Mouse (Mus musculus): ENCODE measurements around the gene Ndufa10. TPM values are rescaled to one million over a fixed set of nuclear protein-coding genes. Genes with fewer than 3 reads are reported as not detected.

The Ndufa10 gene
- polyA plus RNA-seq, 1 experiment from 2014 or later = 289 TPM

- ATAC-seq (ENCODE audit: insufficient read depth, low FRiP score) = no peak
- Histone ChIP-seq H3K4me3 (replicated peaks; ENCODE audit: low read length) (no peak overlapping the region), H3K27me3 (ENCODE audit: control insufficient read depth, insufficient read depth, low read length) (no peaks in the 10 kb centered on the region), H3K4me2 (ENCODE audit: low read depth, low read length) (no peak overlapping the region), H3K27ac (ENCODE audit: low read length) (no peak overlapping the region), H3K9ac (ENCODE audit: low read length) (no peak overlapping the region), H3K4me1 (ENCODE audit: control insufficient read depth, insufficient read depth, low read length) (peaks cover 11% of the 10 kb centered on the region), H3K36me3 (ENCODE audit: control insufficient read depth, insufficient read depth, low read length) (0 out of 2 replicates have a peak, but pooled peaks cover 7% of the 10 kb centered on the region), H3K9me3 (replicated peaks; ENCODE audit: control insufficient read depth, low read length) (no peaks in the 10 kb centered on the region)
- WGBS = 60% methylated on average over 4 of the region's 4 CpGs
Measured at GRCm38 (mm10) chr1:92436831-92437321, 36.8 kb downstream of the Ndufa10 start.

GRCm38 (mm10) chr1:92434986-92435385 is 38.7 kb downstream of the Ndufa10 start:
- Histone ChIP-seq H3K9ac (ENCODE audit: low read length) (no peak overlapping the region), H3K4me1 (ENCODE audit: control insufficient read depth, insufficient read depth, low read length) (peaks cover 11% of the 10 kb centered on the region), H3K27me3 (ENCODE audit: control insufficient read depth, insufficient read depth, low read length) (no peaks in the 10 kb centered on the region), H3K4me2 (ENCODE audit: low read depth, low read length) (no peak overlapping the region), H3K9me3 (replicated peaks; ENCODE audit: control insufficient read depth, low read length) (no peaks in the 10 kb centered on the region), H3K36me3 (ENCODE audit: control insufficient read depth, insufficient read depth, low read length) (0 out of 2 replicates have a peak, but pooled peaks cover 7% of the 10 kb centered on the region), H3K27ac (ENCODE audit: low read length) (no peak overlapping the region), H3K4me3 (replicated peaks; ENCODE audit: low read length) (no peak overlapping the region)
- no peak for ATAC-seq (ENCODE audit: insufficient read depth, low FRiP score)
- 83% methylated on average over 1 of the region's 1 CpGs for WGBS

DNA sequence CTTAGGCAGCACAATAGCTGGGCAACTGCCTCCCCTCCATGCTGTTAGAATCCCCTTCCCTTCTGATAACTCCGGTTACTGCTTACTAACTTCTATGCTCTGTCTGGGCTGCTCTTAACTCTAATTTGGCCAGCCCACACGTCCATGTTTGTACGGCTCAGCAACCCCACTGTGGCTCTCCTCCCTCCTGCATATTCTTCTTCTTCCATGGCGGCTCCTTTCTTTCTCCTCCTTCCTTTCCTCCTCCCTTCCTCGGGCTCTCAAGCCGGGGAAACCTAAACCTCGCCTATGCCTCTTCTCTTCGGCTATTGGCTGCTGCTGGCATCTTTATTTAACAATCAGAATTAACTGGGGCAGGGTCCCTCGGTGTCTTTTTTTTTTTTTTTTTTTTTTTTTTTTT is 40.9 kb downstream of the Ndufa10 start:
- no peaks in the 10 kb centered on the region for H3K27me3 ChIP-seq (ENCODE audit: control insufficient read depth, insufficient read depth, low read length)
- no peak overlapping the region for H3K4me2 ChIP-seq (ENCODE audit: low read depth, low read length)
- no peak for ATAC-seq (ENCODE audit: insufficient read depth, low FRiP score)
- no peaks in the 10 kb centered on the region for H3K9me3 ChIP-seq (replicated peaks; ENCODE audit: control insufficient read depth, low read length)
- 64% methylated on average over 9 of the region's 9 CpGs for WGBS
- H3K4me1 ChIP-seq (ENCODE audit: control insufficient read depth, insufficient read depth, low read length) = peaks cover 5% of the 10 kb centered on the region
- H3K4me3 ChIP-seq (replicated peaks; ENCODE audit: low read length) = no peak overlapping the region
- no peak overlapping the region for H3K9ac ChIP-seq (ENCODE audit: low read length)
- no peaks in the 10 kb centered on the region for H3K36me3 ChIP-seq (ENCODE audit: control insufficient read depth, insufficient read depth, low read length)
- no peak overlapping the region for H3K27ac ChIP-seq (ENCODE audit: low read length)

GRCm38 (mm10) chr1:92432098-92432497 is 41.6 kb downstream of the Ndufa10 start:
- no peak overlapping the region for H3K4me3 ChIP-seq (replicated peaks; ENCODE audit: low read length)
- WGBS = 68% methylated on average over 4 of the region's 4 CpGs
- no peaks in the 10 kb centered on the region for H3K4me1 ChIP-seq (ENCODE audit: control insufficient read depth, insufficient read depth, low read length)
- no peak overlapping the region for H3K27ac ChIP-seq (ENCODE audit: low read length)
- H3K27me3 ChIP-seq (ENCODE audit: control insufficient read depth, insufficient read depth, low read length) = no peaks in the 10 kb centered on the region
- no peak overlapping the region for H3K4me2 ChIP-seq (ENCODE audit: low read depth, low read length)
- H3K9ac ChIP-seq (ENCODE audit: low read length) = no peak overlapping the region
- H3K36me3 ChIP-seq (ENCODE audit: control insufficient read depth, insufficient read depth, low read length) = no peaks in the 10 kb centered on the region
- no peaks in the 10 kb centered on the region for H3K9me3 ChIP-seq (replicated peaks; ENCODE audit: control insufficient read depth, low read length)
- no peak for ATAC-seq (ENCODE audit: insufficient read depth, low FRiP score)

GRCm38 (mm10) chr1:92431420-92431819 is 42.2 kb downstream of the Ndufa10 start:
- Histone ChIP-seq H3K27ac (ENCODE audit: low read length) (no peak overlapping the region), H3K4me1 (ENCODE audit: control insufficient read depth, insufficient read depth, low read length) (no peaks in the 10 kb centered on the region), H3K4me3 (replicated peaks; ENCODE audit: low read length) (no peak overlapping the region), H3K4me2 (ENCODE audit: low read depth, low read length) (no peak overlapping the region), H3K36me3 (ENCODE audit: control insufficient read depth, insufficient read depth, low read length) (no peaks in the 10 kb centered on the region), H3K9me3 (replicated peaks; ENCODE audit: control insufficient read depth, low read length) (no peaks in the 10 kb centered on the region), H3K9ac (ENCODE audit: low read length) (no peak overlapping the region), H3K27me3 (ENCODE audit: control insufficient read depth, insufficient read depth, low read length) (no peaks in the 10 kb centered on the region)
- 82% methylated on average over 3 of the region's 3 CpGs for WGBS
- ATAC-seq (ENCODE audit: insufficient read depth, low FRiP score) = no peak

GRCm38 (mm10) chr1:92430991-92431390 is 42.7 kb downstream of the Ndufa10 start:
- no peak for ATAC-seq (ENCODE audit: insufficient read depth, low FRiP score)
- 84% methylated on average over 1 of the region's 1 CpGs for WGBS
- no peak overlapping the region for H3K4me3 ChIP-seq (replicated peaks; ENCODE audit: low read length)
- H3K27me3 ChIP-seq (ENCODE audit: control insufficient read depth, insufficient read depth, low read length) = no peaks in the 10 kb centered on the region
- H3K9ac ChIP-seq (ENCODE audit: low read length) = no peak overlapping the region
- no peak overlapping the region for H3K4me2 ChIP-seq (ENCODE audit: low read depth, low read length)
- H3K4me1 ChIP-seq (ENCODE audit: control insufficient read depth, insufficient read depth, low read length) = no peaks in the 10 kb centered on the region
- H3K36me3 ChIP-seq (ENCODE audit: control insufficient read depth, insufficient read depth, low read length) = no peaks in the 10 kb centered on the region
- H3K27ac ChIP-seq (ENCODE audit: low read length) = no peak overlapping the region
- no peaks in the 10 kb centered on the region for H3K9me3 ChIP-seq (replicated peaks; ENCODE audit: control insufficient read depth, low read length)

DNA sequence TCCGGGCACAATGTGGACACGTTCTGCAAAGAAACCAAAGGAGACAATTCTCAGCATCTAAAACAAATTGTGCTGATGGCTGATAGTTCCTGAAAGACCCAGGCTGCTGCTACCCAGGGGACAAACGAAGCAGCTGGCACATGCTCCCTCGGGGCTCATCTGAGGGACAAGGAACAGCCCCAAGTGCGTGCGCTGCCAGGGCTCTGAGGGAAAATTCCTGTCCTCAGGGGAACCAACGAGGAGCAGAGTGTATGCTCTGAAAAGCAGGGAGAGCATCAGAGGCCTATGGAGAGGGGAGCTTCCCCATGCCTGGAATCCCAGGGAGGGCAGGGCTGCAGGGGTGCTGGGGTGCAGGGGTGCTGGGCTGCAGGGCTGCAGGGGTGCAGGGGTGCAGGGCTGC is 48.9 kb downstream of the Ndufa10 start:
- H3K4me1 ChIP-seq (ENCODE audit: control insufficient read depth, insufficient read depth, low read length) = no peaks in the 10 kb centered on the region
- no peak overlapping the region for H3K4me2 ChIP-seq (ENCODE audit: low read depth, low read length)
- no peak for ATAC-seq (ENCODE audit: insufficient read depth, low FRiP score)
- no peaks in the 10 kb centered on the region for H3K27me3 ChIP-seq (ENCODE audit: control insufficient read depth, insufficient read depth, low read length)
- H3K27ac ChIP-seq (ENCODE audit: low read length) = no peak overlapping the region
- no peaks in the 10 kb centered on the region for H3K36me3 ChIP-seq (ENCODE audit: control insufficient read depth, insufficient read depth, low read length)
- 60% methylated on average over 7 of the region's 7 CpGs for WGBS
- H3K9me3 ChIP-seq (replicated peaks; ENCODE audit: control insufficient read depth, low read length) = no peaks in the 10 kb centered on the region
- no peak overlapping the region for H3K4me3 ChIP-seq (replicated peaks; ENCODE audit: low read length)
- no peak overlapping the region for H3K9ac ChIP-seq (ENCODE audit: low read length)

- H3K9ac ChIP-seq (ENCODE audit: low read length) = no peak overlapping the region
- WGBS = 64% methylated on average over 5 of the region's 5 CpGs
- H3K4me3 ChIP-seq (replicated peaks; ENCODE audit: low read length) = no peak overlapping the region
- H3K4me2 ChIP-seq (ENCODE audit: low read depth, low read length) = no peak overlapping the region
- H3K36me3 ChIP-seq (ENCODE audit: control insufficient read depth, insufficient read depth, low read length) = no peaks in the 10 kb centered on the region
- no peaks in the 10 kb centered on the region for H3K9me3 ChIP-seq (replicated peaks; ENCODE audit: control insufficient read depth, low read length)
- no peak overlapping the region for H3K27ac ChIP-seq (ENCODE audit: low read length)
- no peaks in the 10 kb centered on the region for H3K27me3 ChIP-seq (ENCODE audit: control insufficient read depth, insufficient read depth, low read length)
- no peaks in the 10 kb centered on the region for H3K4me1 ChIP-seq (ENCODE audit: control insufficient read depth, insufficient read depth, low read length)
- ATAC-seq (ENCODE audit: insufficient read depth, low FRiP score) = no peak
Measured at GRCm38 (mm10) chr1:92405131-92405530, 68.5 kb downstream of the Ndufa10 start.

DNA sequence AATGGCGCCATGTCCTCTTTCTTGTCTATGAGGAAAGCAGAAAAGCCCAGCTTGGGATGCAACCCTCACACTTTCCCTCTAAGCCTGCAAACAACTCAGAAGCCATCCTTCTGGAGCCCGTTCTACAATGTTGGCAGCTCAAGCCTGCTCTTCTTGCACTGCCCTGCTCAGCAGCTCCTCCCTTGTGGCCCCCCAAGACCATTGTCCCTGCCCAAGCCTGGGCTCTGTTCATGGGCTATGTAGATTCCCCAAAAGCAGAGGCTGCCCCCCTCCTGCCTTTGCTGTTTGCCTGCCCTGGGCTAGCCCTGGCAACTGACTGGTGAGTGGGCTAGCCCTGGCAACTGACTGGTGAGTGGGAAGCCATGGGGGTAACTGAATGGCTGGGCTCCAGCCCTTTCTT is 73.1 kb downstream of the Ndufa10 start:
- H3K27ac ChIP-seq (ENCODE audit: low read length) = no peak overlapping the region
- H3K4me3 ChIP-seq (replicated peaks; ENCODE audit: low read length) = no peak overlapping the region
- peaks cover 4% of the 10 kb centered on the region; the same call in 1 of the 2 replicates for H3K4me1 ChIP-seq (ENCODE audit: control insufficient read depth, insufficient read depth, low read length)
- no peaks in the 10 kb centered on the region for H3K36me3 ChIP-seq (ENCODE audit: control insufficient read depth, insufficient read depth, low read length)
- H3K9me3 ChIP-seq (replicated peaks; ENCODE audit: control insufficient read depth, low read length) = no peaks in the 10 kb centered on the region
- no peaks in the 10 kb centered on the region for H3K27me3 ChIP-seq (ENCODE audit: control insufficient read depth, insufficient read depth, low read length)
- H3K4me2 ChIP-seq (ENCODE audit: low read depth, low read length) = no peak overlapping the region
- no peak for ATAC-seq (ENCODE audit: insufficient read depth, low FRiP score)
- no peak overlapping the region for H3K9ac ChIP-seq (ENCODE audit: low read length)
- 82% methylated on average over 2 of the region's 2 CpGs for WGBS

DNA sequence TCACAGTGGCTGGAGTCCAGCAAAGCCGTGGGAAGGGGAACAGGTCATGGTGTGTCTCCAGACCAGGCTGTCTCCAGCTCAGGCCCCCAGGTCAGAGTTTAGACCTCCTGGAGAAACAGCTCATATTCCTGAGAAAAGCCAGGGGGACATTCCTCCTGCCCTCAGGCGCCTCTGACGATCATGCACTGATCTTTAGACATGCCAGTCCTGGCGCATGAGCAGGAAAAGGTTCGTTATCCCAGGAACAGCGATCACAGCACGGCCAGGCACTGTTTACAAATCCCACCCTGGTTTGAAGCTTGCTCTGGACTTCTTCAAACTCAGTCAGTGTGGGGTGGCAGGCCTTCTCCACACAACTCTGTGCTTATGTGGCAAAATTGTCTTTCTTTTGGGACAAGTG is 75.1 kb downstream of the Ndufa10 start:
- Histone ChIP-seq H3K36me3 (ENCODE audit: control insufficient read depth, insufficient read depth, low read length) (no peaks in the 10 kb centered on the region), H3K27ac (ENCODE audit: low read length) (no peak overlapping the region), H3K4me2 (ENCODE audit: low read depth, low read length) (no peak overlapping the region), H3K27me3 (ENCODE audit: control insufficient read depth, insufficient read depth, low read length) (no peaks in the 10 kb centered on the region), H3K9ac (ENCODE audit: low read length) (no peak overlapping the region), H3K4me1 (ENCODE audit: control insufficient read depth, insufficient read depth, low read length) (peaks cover 4% of the 10 kb centered on the region; the same call in 1 of the 2 replicates), H3K9me3 (replicated peaks; ENCODE audit: control insufficient read depth, low read length) (no peaks in the 10 kb centered on the region), H3K4me3 (replicated peaks; ENCODE audit: low read length) (no peak overlapping the region)
- ATAC-seq (ENCODE audit: insufficient read depth, low FRiP score) = no peak
- 27% methylated on average over 7 of the region's 7 CpGs for WGBS

All from stomach, embryonic 16.5 days (tissue).